Mouse (Mus musculus): Measurements from ENCODE around the gene Rock2.

DNA sequence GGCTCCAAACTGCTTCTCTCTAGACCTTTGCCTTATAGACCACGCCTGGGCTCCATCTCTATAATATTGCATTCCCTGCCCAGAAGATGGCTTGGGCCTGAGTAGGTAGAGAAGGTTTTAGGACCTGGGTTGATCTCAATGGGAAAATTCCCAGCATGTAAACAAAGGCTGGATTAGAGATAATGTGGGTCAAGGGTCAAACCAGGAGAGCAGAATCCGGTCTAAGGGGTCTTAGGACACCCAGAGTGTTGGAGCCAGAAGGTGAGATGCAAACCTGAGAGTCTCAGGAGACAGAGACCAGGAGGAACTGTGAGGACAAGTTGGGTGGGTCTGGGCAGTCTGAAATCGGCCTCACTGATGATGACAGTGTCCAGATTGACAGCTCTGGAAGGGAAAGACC, 18.0 kb upstream of the Rock2 start:
- TF ChIP-seq CTCF (IDR thresholded peaks at IDR 0.05; ENCODE audit: low read depth, low read length), result no peak
- no peak for TF ChIP-seq POLR2A (IDR thresholded peaks at IDR 0.05; ENCODE audit: extremely low read depth, insufficient read depth, low read length)

All from liver, adult 2 months (tissue).